Mouse (Mus musculus): ENCODE measurements around the gene Adpgk. TPM values are rescaled to one million over a fixed set of nuclear protein-coding genes. Genes with fewer than 3 reads are reported as not detected.

Adpgk gene
- total RNA-seq (2023), result 10 to 100 TPM; 54.8 to 56.8 TPM

GRCm38 (mm10) chr9:59290957-59291687, at the start of gene Adpgk:
Gene Adpgk, plus strand, starts transcription at chr9:59291558.

GRCm38 (mm10) chr9:59353253-59353639, 61.9 kb downstream of the Adpgk start, which contains the start of gene Bbs4:
Gene Bbs4, minus strand, starts transcription at chr9:59353508.

Other genes starting within 250 kb of the Adpgk start
- 1 to 10 TPM; 5.3 to 8.5 TPM for gene Bbs4, start 62.0 kb downstream of the Adpgk start, total RNA-seq (2023)
- 100 to 1,000 TPM; 140 to 145 TPM for gene Arih1, start 195.1 kb downstream of the Adpgk start, total RNA-seq (2023)
- gene Hexa, start 248.0 kb downstream of the Adpgk start, total RNA-seq (2023), result 10 to 100 TPM; 60.0 to 60.5 TPM
- 1 to 10 TPM in 1 of 2 experiments, under 1 TPM in 1; 0.65 to 1.4 TPM for gene Tmem202, start 248.3 kb downstream of the Adpgk start, total RNA-seq (2023)